Mouse (Mus musculus): ENCODE data around the gene Rpp25. TPM values are rescaled to one million over a fixed set of nuclear protein-coding genes. Genes with fewer than 3 reads are reported as not detected.

The Rpp25 gene
- polyA plus RNA-seq (2015; fragmentation: Nextera tagmentation; extraction: Ambion mirVana): 0.68 and 0.89 TPM in 2 replicates

GRCm38 (mm10) chr9:57503622-57504380 lies at the start of gene Rpp25:
TSS of gene Rpp25 (plus strand) at chr9:57504026.
- H3K9ac ChIP-seq: peak within 1 kb of the TSS; percentile 23; the same call in 1 of the 2 replicates
- peak; percentile 47 for ATAC-seq (ENCODE audit: insufficient number of reproducible peaks, low FRiP score, low TSS enrichment, low read depth)
- peak within 1 kb of the TSS; percentile 97 for H3K4me2 ChIP-seq (replicated peaks)
- peaks cover 78% of the 10 kb centered on the region for H3K27me3 ChIP-seq
- peak within 1 kb of the TSS; percentile 45 for H3K4me3 ChIP-seq (replicated peaks)
- H3K36me3 ChIP-seq: no peaks in the 10 kb centered on the region
- peaks cover 35% of the 10 kb centered on the region for H3K4me1 ChIP-seq
- under 1% methylated on average over 46 of the region's 46 CpGs for WGBS
- H3K9me3 ChIP-seq (replicated peaks): no peaks in the 10 kb centered on the region
- H3K27ac ChIP-seq (replicated peaks): no peak within 1 kb of the TSS

GRCm38 (mm10) chr9:57459707-57460106 lies 44.1 kb upstream of the Rpp25 start:
- no peak overlapping the region for H3K9ac ChIP-seq
- no peaks in the 10 kb centered on the region for H3K36me3 ChIP-seq
- no peak overlapping the region for H3K4me3 ChIP-seq (replicated peaks)
- no peaks in the 10 kb centered on the region for H3K27me3 ChIP-seq
- ATAC-seq (ENCODE audit: insufficient number of reproducible peaks, low FRiP score, low TSS enrichment, low read depth): no peak
- no peak overlapping the region for H3K27ac ChIP-seq (replicated peaks)
- no peak overlapping the region for H3K4me2 ChIP-seq (replicated peaks)
- no peaks in the 10 kb centered on the region for H3K4me1 ChIP-seq
- 96% methylated on average over 2 of the region's 2 CpGs for WGBS
- H3K9me3 ChIP-seq (replicated peaks): no peaks in the 10 kb centered on the region

GRCm38 (mm10) chr9:57462866-57463265 lies 41.0 kb upstream of the Rpp25 start:
- no peak for ATAC-seq (ENCODE audit: insufficient number of reproducible peaks, low FRiP score, low TSS enrichment, low read depth)
- Histone ChIP-seq H3K27ac (replicated peaks) (no peak overlapping the region), H3K4me3 (replicated peaks) (no peak overlapping the region), H3K4me1 (peaks cover 11% of the 10 kb centered on the region), H3K9me3 (replicated peaks) (no peaks in the 10 kb centered on the region), H3K27me3 (no peaks in the 10 kb centered on the region), H3K36me3 (no peaks in the 10 kb centered on the region), H3K4me2 (replicated peaks) (no peak overlapping the region), H3K9ac (no peak overlapping the region)
- WGBS: 73% methylated on average over 6 of the region's 6 CpGs

- no peaks in the 10 kb centered on the region for H3K27me3 ChIP-seq
- no peaks in the 10 kb centered on the region for H3K36me3 ChIP-seq
- H3K27ac ChIP-seq (replicated peaks): no peak overlapping the region
- H3K9me3 ChIP-seq (replicated peaks): no peaks in the 10 kb centered on the region
- H3K4me3 ChIP-seq (replicated peaks): no peak overlapping the region
- H3K4me1 ChIP-seq: peaks cover 15% of the 10 kb centered on the region
- WGBS: 47% methylated on average over 3 of the region's 3 CpGs
- ATAC-seq (ENCODE audit: insufficient number of reproducible peaks, low FRiP score, low TSS enrichment, low read depth): no peak
- no peak overlapping the region for H3K9ac ChIP-seq
- H3K4me2 ChIP-seq (replicated peaks): no peak overlapping the region
Observed at GRCm38 (mm10) chr9:57466101-57466500, 37.7 kb upstream of the Rpp25 start.

GRCm38 (mm10) chr9:57467271-57467771 lies 36.5 kb upstream of the Rpp25 start:
- peaks cover 15% of the 10 kb centered on the region for H3K4me1 ChIP-seq
- ATAC-seq (ENCODE audit: insufficient number of reproducible peaks, low FRiP score, low TSS enrichment, low read depth): peak; percentile 3; the same call in 1 of the 2 replicates
- no peaks in the 10 kb centered on the region for H3K27me3 ChIP-seq
- H3K4me3 ChIP-seq (replicated peaks): peak overlapping the region; percentile 73
- 2% methylated on average over 18 of the region's 18 CpGs for WGBS
- no peaks in the 10 kb centered on the region for H3K9me3 ChIP-seq (replicated peaks)
- no peaks in the 10 kb centered on the region for H3K36me3 ChIP-seq
- peak overlapping the region; percentile 66 for H3K9ac ChIP-seq
- no peak overlapping the region for H3K27ac ChIP-seq (replicated peaks)
- H3K4me2 ChIP-seq (replicated peaks): peak overlapping the region; percentile 88

GRCm38 (mm10) chr9:57467896-57468549 lies 35.8 kb upstream of the Rpp25 start, which contains the start of gene Scamp5:
TSS of gene Scamp5 (minus strand) at chr9:57468060.
- 2% methylated on average over 48 of the region's 48 CpGs for WGBS
- ATAC-seq (ENCODE audit: insufficient number of reproducible peaks, low FRiP score, low TSS enrichment, low read depth): peak; percentile 92
- no peaks in the 10 kb centered on the region for H3K9me3 ChIP-seq (replicated peaks)

GRCm38 (mm10) chr9:57468914-57469313 lies 34.9 kb upstream of the Rpp25 start:
- H3K9ac ChIP-seq: no peak overlapping the region
- no peak overlapping the region for H3K4me2 ChIP-seq (replicated peaks)
- no peaks in the 10 kb centered on the region for H3K9me3 ChIP-seq (replicated peaks)
- no peak overlapping the region for H3K27ac ChIP-seq (replicated peaks)
- H3K4me1 ChIP-seq: peaks cover 15% of the 10 kb centered on the region
- ATAC-seq (ENCODE audit: insufficient number of reproducible peaks, low FRiP score, low TSS enrichment, low read depth): no peak
- no peak overlapping the region for H3K4me3 ChIP-seq (replicated peaks)
- no peaks in the 10 kb centered on the region for H3K27me3 ChIP-seq
- no peaks in the 10 kb centered on the region for H3K36me3 ChIP-seq
- WGBS: 48% methylated on average over 4 of the region's 4 CpGs

More at GRCm38 (mm10) chr9:57467896-57468549, 35.8 kb upstream of the Rpp25 start, which contains the start of gene Scamp5:
- Histone ChIP-seq H3K27ac (replicated peaks) (no peak within 1 kb of the TSS), H3K36me3 (no peaks in the 10 kb centered on the region), H3K4me3 (replicated peaks) (peak within 1 kb of the TSS; percentile 73), H3K27me3 (no peaks in the 10 kb centered on the region), H3K4me2 (replicated peaks) (peak within 1 kb of the TSS; percentile 88), H3K9ac (peak within 1 kb of the TSS; percentile 66), H3K4me1 (peaks cover 15% of the 10 kb centered on the region)

GRCm38 (mm10) chr9:57485774-57486173 lies 18.1 kb upstream of the Rpp25 start:
- ATAC-seq (ENCODE audit: insufficient number of reproducible peaks, low FRiP score, low TSS enrichment, low read depth): no peak
- H3K27ac ChIP-seq (replicated peaks): no peak overlapping the region
- no peaks in the 10 kb centered on the region for H3K27me3 ChIP-seq
- H3K36me3 ChIP-seq: no peaks in the 10 kb centered on the region
- WGBS: 13% methylated on average over 7 of the region's 7 CpGs
- no peaks in the 10 kb centered on the region for H3K9me3 ChIP-seq (replicated peaks)
- no peak overlapping the region for H3K4me2 ChIP-seq (replicated peaks)
- no peak overlapping the region for H3K4me3 ChIP-seq (replicated peaks)
- H3K4me1 ChIP-seq: no peaks in the 10 kb centered on the region
- H3K9ac ChIP-seq: no peak overlapping the region

- Histone ChIP-seq H3K36me3 (no peaks in the 10 kb centered on the region), H3K27ac (replicated peaks) (no peak overlapping the region), H3K9ac (no peak overlapping the region), H3K4me3 (replicated peaks) (no peak overlapping the region), H3K4me1 (no peaks in the 10 kb centered on the region), H3K9me3 (replicated peaks) (no peaks in the 10 kb centered on the region), H3K27me3 (no peaks in the 10 kb centered on the region), H3K4me2 (replicated peaks) (no peak overlapping the region)
- WGBS: 72% methylated on average over 7 of the region's 7 CpGs
- ATAC-seq (ENCODE audit: insufficient number of reproducible peaks, low FRiP score, low TSS enrichment, low read depth): no peak
Observed at GRCm38 (mm10) chr9:57487807-57488206, 16.0 kb upstream of the Rpp25 start.

GRCm38 (mm10) chr9:57493532-57493931 lies 10.3 kb upstream of the Rpp25 start:
- 86% methylated on average over 2 of the region's 2 CpGs for WGBS
- ATAC-seq (ENCODE audit: insufficient number of reproducible peaks, low FRiP score, low TSS enrichment, low read depth): no peak
- H3K4me2 ChIP-seq (replicated peaks): no peak overlapping the region

GRCm38 (mm10) chr9:57494970-57495369 lies 8.9 kb upstream of the Rpp25 start:
- Histone ChIP-seq H3K9ac (no peak overlapping the region), H3K27me3 (peaks cover 17% of the 10 kb centered on the region), H3K9me3 (replicated peaks) (no peaks in the 10 kb centered on the region), H3K27ac (replicated peaks) (no peak overlapping the region), H3K4me2 (replicated peaks) (no peak overlapping the region), H3K36me3 (no peaks in the 10 kb centered on the region), H3K4me3 (replicated peaks) (no peak overlapping the region), H3K4me1 (no peaks in the 10 kb centered on the region)
- ATAC-seq (ENCODE audit: insufficient number of reproducible peaks, low FRiP score, low TSS enrichment, low read depth): no peak

More at GRCm38 (mm10) chr9:57493532-57493931, 10.3 kb upstream of the Rpp25 start:
- no peak overlapping the region for H3K9ac ChIP-seq
- no peaks in the 10 kb centered on the region for H3K9me3 ChIP-seq (replicated peaks)
- no peak overlapping the region for H3K27ac ChIP-seq (replicated peaks)
- H3K36me3 ChIP-seq: no peaks in the 10 kb centered on the region
- H3K4me3 ChIP-seq (replicated peaks): no peak overlapping the region
- H3K27me3 ChIP-seq: peaks cover 2% of the 10 kb centered on the region
- no peaks in the 10 kb centered on the region for H3K4me1 ChIP-seq
